Mouse (Mus musculus) left cerebral cortex, adult 9 months (tissue): ENCODE results near the gene Vmn2r79.
"Not testable (repeated sequence)": the region's sequence is repeated elsewhere in the genome, so short reads cannot be mapped to it uniquely, and the experiment has no call there.

Experiments used
- DNase-seq, 2 experiments: peaks; one replicate each; pipeline ENCODE4 v3.0.0; 2022; ENCODE audit warnings: low spot score in 2 of 2

Gene Vmn2r79

DNA sequence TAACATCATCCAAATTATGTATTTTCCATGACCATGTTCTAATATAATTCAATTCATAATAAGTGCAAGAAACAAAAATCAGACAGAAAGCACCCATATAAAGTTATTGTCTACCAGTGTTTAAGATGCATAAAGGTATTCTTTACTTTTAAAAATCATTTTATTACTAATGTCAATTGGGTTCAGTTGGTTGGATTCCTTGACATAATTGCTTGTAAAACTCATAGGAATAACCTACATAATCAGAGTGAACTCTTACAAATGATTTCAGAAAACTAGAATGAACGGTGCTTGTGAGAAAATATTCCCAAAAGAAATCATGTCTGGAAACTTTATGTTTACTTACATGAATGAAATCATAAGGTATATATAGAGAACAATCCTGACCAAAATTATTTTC lies at the start of gene Vmn2r79:
Gene Vmn2r79 (plus strand): TSS at position 301 of the 400 bp plus-strand sequence.
- not testable (repeated sequence) for DNase-seq

DNA sequence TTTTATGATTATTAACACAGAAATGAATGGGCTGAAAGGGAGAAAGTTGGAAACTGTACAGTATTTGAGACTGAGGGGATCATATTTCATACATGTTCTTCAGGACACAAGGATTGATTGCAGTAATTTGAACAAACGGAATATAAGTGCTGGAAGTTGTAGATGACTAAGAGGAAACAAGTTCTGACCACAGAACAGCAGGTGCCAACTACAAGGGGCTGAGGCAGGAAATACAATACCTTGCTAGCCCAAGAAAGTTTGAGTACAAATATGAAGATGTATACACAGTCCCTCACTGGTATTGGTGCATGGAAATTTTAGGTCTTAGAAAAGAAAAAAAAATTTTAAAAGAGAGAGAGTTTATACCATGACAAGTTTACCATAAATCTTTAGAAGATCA lies 1.2 kb upstream of the Vmn2r79 start:
- no peak for DNase-seq

DNA sequence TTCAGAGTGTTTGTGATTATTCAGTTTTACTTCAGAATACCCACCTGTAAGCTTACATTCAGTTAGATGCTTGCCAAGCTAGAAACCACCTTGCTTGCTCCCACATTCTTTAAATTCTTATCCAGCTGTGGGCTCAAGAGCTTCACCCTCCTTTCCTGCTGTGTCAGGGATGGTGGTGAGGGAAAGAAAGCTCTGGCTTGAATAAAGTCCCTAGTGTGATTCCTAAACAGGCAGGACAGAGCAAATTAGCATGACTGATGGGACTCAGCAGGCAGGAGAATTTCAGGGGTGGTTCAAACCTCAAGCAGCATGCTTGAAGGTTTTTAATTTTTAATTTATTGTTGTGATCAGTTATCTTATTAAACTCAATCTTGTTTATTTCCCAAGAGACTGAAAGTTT lies 30.6 kb downstream of the Vmn2r79 start:
- DNase-seq: not testable (repeated sequence)

DNA sequence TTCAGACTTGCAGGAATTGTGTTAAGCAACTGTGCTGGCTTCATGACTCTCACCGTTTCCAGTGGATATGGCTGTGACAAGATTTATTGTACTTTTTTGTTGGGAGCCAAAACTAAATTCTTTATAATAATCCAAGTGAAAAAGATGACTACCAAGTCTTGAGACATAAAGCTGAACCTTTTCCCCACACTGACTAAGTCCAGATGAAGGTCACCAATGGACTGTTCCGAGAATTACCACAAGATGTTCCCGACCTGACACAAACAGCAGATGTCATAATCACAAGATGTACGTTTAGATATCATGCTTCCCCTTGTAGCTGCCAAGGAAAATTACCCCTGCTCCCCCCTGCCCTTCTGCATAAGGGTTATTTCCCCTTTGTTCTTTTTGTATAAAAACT lies 67.7 kb downstream of the Vmn2r79 start:
- no peak for DNase-seq
